Mouse (Mus musculus) intestine, embryonic 14.5 days (tissue): ENCODE measurements around the gene Lrrk1. TPM values are rescaled to one million over a fixed set of nuclear protein-coding genes. Genes with fewer than 3 reads are reported as not detected.

Source experiments
- ATAC-seq: fragments of 200-750 bp; cut with Nextera tagmentation; replicated peaks from 2 replicates; pipeline ENCODE4 v1.8.0; 2017; ENCODE audit warnings: low read depth, moderate number of reproducible peaks, moderate TSS enrichment, moderate library complexity; ENCODE audit not compliant: low FRiP score, low TSS enrichment
- DNase-seq: peaks from one replicate; pipeline ENCODE4 v3.0.0-alpha.2; 2018; ENCODE audit warnings: low spot score
- H3K27ac ChIP-seq: fragments of 300-500 bp; sonication (generic); 2 replicates; pipeline ENCODE4 v1.5.1; 2014; ENCODE audit warnings: low read depth, mild to moderate bottlenecking, control low read depth
- H3K27me3 ChIP-seq: fragments of 300-500 bp; sonication (generic); replicated peaks from 2 replicates; pipeline ENCODE4 v1.6.1; 2014; ENCODE audit warnings: low read length, control low read depth; ENCODE audit not compliant: control insufficient read depth, insufficient read depth
- H3K36me3 ChIP-seq: fragments of 300-500 bp; sonication (generic); 2 replicates; pipeline ENCODE4 v1.6.1; 2014; ENCODE audit warnings: low read length, control low read depth; ENCODE audit not compliant: control insufficient read depth, insufficient read depth
- H3K4me1 ChIP-seq: fragments of 300-500 bp; sonication (generic); replicated peaks from 2 replicates; pipeline ENCODE4 v1.6.1; 2014; ENCODE audit warnings: low read length, control low read depth, mixed read lengths; ENCODE audit not compliant: control insufficient read depth, insufficient read depth
- H3K4me2 ChIP-seq: fragments of 300-500 bp; sonication (generic); 2 replicates; pipeline ENCODE4 v1.6.1; 2014; ENCODE audit warnings: low read length
- H3K4me3 ChIP-seq: fragments of 300-500 bp; sonication (generic); 2 replicates; pipeline ENCODE4 v1.5.1; 2014; ENCODE audit warnings: low read depth, low read length, control low read depth, mixed read lengths
- H3K9ac ChIP-seq: fragments of 300-500 bp; sonication (generic); 2 replicates; pipeline ENCODE4 v1.6.1; 2014; ENCODE audit warnings: mild to moderate bottlenecking, low read length
- H3K9me3 ChIP-seq: fragments of 300-500 bp; sonication (generic); 2 replicates; pipeline ENCODE4 v1.6.1; 2016; ENCODE audit warnings: low read length, control low read depth; ENCODE audit not compliant: control insufficient read depth
- WGBS: fragments of 180-500 bp; shearing (Covaris S2); extraction: QIAGEN DNeasy Blood & Tissue Kit; methylation state at CpG from one replicate; pipeline ENCODE4 v1.1.7; 2014; 5-methylcytosine and 5-hydroxymethylcytosine counted together
- microRNA-seq: library from miRNA; unstranded; fragments of <30 nt; microRNA quantifications from one replicate; pipeline ENCODE4, GENCODE M21; 2016
- polyA plus RNA-seq: library from polyadenylated mRNA; unstranded; fragments of >200 nt; fragmentation: Nextera tagmentation; extraction: Ambion mirVana; gene quantifications from 2 replicates; pipeline ENCODE4 v1.2.1, GENCODE M21; 2014

Lrrk1 gene
- polyA plus RNA-seq, 1 experiment from 2014 or later: 16.9 TPM

- Histone ChIP-seq H3K4me1 (no peaks in the 10 kb centered on the region), H3K27ac (no peak overlapping the region), H3K4me2 (no peak overlapping the region), H3K36me3 (0 out of 2 replicates have a peak, but pooled peaks cover 5% of the 10 kb centered on the region), H3K9me3 (no peaks in the 10 kb centered on the region), H3K27me3 (no peaks in the 10 kb centered on the region), H3K9ac (no peak overlapping the region), H3K4me3 (no peak overlapping the region)
- 86% methylated on average over 10 of the region's 10 CpGs for WGBS
- DNase-seq (no peak), ATAC-seq (no peak)
Measured at GRCm38 (mm10) chr7:66180711-66181365, 207.3 kb downstream of the Lrrk1 start.

- H3K4me3 ChIP-seq: no peak overlapping the region
- 86% methylated on average over 3 of the region's 3 CpGs for WGBS
- H3K9ac ChIP-seq: no peak overlapping the region
Measured at GRCm38 (mm10) chr7:66180260-66180659, 207.9 kb downstream of the Lrrk1 start.

DNA sequence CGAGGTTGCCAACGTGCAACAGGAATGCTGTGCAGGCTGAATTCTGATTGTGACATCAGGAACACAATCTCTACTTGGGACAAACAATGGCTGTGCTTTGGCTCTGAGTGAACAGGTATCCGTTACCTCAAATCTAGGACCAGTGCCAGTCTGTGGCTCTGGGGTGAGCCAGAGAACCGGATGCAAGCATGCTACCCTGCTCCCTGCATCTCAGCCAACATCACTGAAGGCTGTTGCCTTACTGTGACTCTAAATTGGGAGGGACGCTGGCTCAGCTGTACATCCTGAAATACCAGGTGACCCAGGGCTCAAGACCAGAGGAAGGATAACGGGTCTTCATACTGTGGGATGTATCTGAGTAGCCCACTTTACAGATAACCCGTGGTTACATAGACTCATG, 208.4 kb downstream of the Lrrk1 start:
- no peak overlapping the region for H3K9ac ChIP-seq
- no peak overlapping the region for H3K27ac ChIP-seq
- no peaks in the 10 kb centered on the region for H3K4me1 ChIP-seq
- no peak for DNase-seq
- ATAC-seq: no peak
- H3K4me2 ChIP-seq: no peak overlapping the region
- peaks cover 12% of the 10 kb centered on the region for H3K36me3 ChIP-seq
- H3K4me3 ChIP-seq: no peak overlapping the region
- no peaks in the 10 kb centered on the region for H3K27me3 ChIP-seq
- WGBS: 90% methylated on average over 7 of the region's 7 CpGs
- no peaks in the 10 kb centered on the region for H3K9me3 ChIP-seq

More at GRCm38 (mm10) chr7:66180260-66180659, 207.9 kb downstream of the Lrrk1 start:
- H3K9me3 ChIP-seq: no peaks in the 10 kb centered on the region
- 0 out of 2 replicates have a peak, but pooled peaks cover 9% of the 10 kb centered on the region for H3K36me3 ChIP-seq
- no peak overlapping the region for H3K4me2 ChIP-seq
- ATAC-seq (no peak), DNase-seq (no peak)
- H3K4me1 ChIP-seq: no peaks in the 10 kb centered on the region
- no peaks in the 10 kb centered on the region for H3K27me3 ChIP-seq
- no peak overlapping the region for H3K27ac ChIP-seq

- H3K9ac ChIP-seq: no peak overlapping the region
- no peaks in the 10 kb centered on the region for H3K27me3 ChIP-seq
- H3K4me1 ChIP-seq: no peaks in the 10 kb centered on the region
- no peak for DNase-seq
- no peak overlapping the region for H3K27ac ChIP-seq
- no peak overlapping the region for H3K4me2 ChIP-seq
- no peak for ATAC-seq
- no peaks in the 10 kb centered on the region for H3K9me3 ChIP-seq
- no peak overlapping the region for H3K4me3 ChIP-seq
- WGBS: 56% methylated on average over 10 of the region's 10 CpGs
- H3K36me3 ChIP-seq: peaks cover 17% of the 10 kb centered on the region
Measured at GRCm38 (mm10) chr7:66179120-66179581, 209.0 kb downstream of the Lrrk1 start.

- H3K4me1 ChIP-seq: no peaks in the 10 kb centered on the region
- H3K27ac ChIP-seq: no peak overlapping the region
- ATAC-seq: no peak
- no peak overlapping the region for H3K9ac ChIP-seq
- H3K36me3 ChIP-seq: peaks cover 28% of the 10 kb centered on the region
- no peak for DNase-seq
- no peaks in the 10 kb centered on the region for H3K9me3 ChIP-seq
- WGBS: 92% methylated on average over 6 of the region's 6 CpGs
- no peak overlapping the region for H3K4me3 ChIP-seq
- no peaks in the 10 kb centered on the region for H3K27me3 ChIP-seq
- no peak overlapping the region for H3K4me2 ChIP-seq
Measured at GRCm38 (mm10) chr7:66178101-66178500, 210.0 kb downstream of the Lrrk1 start.

- ATAC-seq: no peak
- no peak overlapping the region for H3K4me3 ChIP-seq
- H3K9ac ChIP-seq: no peak overlapping the region
- H3K36me3 ChIP-seq: peaks cover 40% of the 10 kb centered on the region
- H3K4me1 ChIP-seq: no peaks in the 10 kb centered on the region
- DNase-seq: no peak
- H3K4me2 ChIP-seq: no peak overlapping the region
- WGBS: 84% methylated on average over 4 of the region's 4 CpGs
- H3K9me3 ChIP-seq: no peaks in the 10 kb centered on the region
- H3K27ac ChIP-seq: no peak overlapping the region
- no peaks in the 10 kb centered on the region for H3K27me3 ChIP-seq
Measured at GRCm38 (mm10) chr7:66176929-66177328, 211.2 kb downstream of the Lrrk1 start.

Small RNA genes lying within 50 kb of the gene (microRNA-seq; reads per million reads assigned to microRNA genes)
- 0.42 reads per million for gene Mir7057

Other genes starting within 250 kb of the Lrrk1 start
- gene Gm10974, start 22.4 kb downstream of the Lrrk1 start, polyA plus RNA-seq: not detected in 2 replicates
- 8.4 and 8.5 TPM in 2 replicates for gene Aldh1a3, start 39.2 kb upstream of the Lrrk1 start, polyA plus RNA-seq